Mouse (Mus musculus) hindbrain, embryonic 11.5 days (tissue): ENCODE measurements at regions not wholly inside any gene's neighbourhood (a gene's known extent, or its start where the extent isn't known, plus 50 kb on each side); places are given as distances from the start of the nearest gene placed in this dataset.

Experiments
- ATAC-seq: fragments of 200-750 bp; cut with Nextera tagmentation; 2 replicates; pipeline ENCODE4 v1.8.0; 2017; ENCODE audit warnings: mild to moderate bottlenecking, moderate TSS enrichment, moderate library complexity; ENCODE audit not compliant: low FRiP score
- DNase-seq: peaks from one replicate; pipeline ENCODE4 v3.0.0-alpha.2; 2015; ENCODE audit warnings: low spot score
- H3K27ac ChIP-seq: fragments of 300-500 bp; sonication (generic); 2 replicates; pipeline ENCODE4 v1.5.1; 2014; ENCODE audit warnings: mild to moderate bottlenecking, low read depth, low read length
- H3K27me3 ChIP-seq: fragments of 300-500 bp; sonication (generic); 2 replicates; pipeline ENCODE4 v1.6.1; 2014; ENCODE audit warnings: mild to moderate bottlenecking, low read length, moderate library complexity, mixed read lengths; ENCODE audit not compliant: control insufficient read depth, insufficient read depth
- H3K36me3 ChIP-seq: fragments of 300-500 bp; sonication (generic); 2 replicates; pipeline ENCODE4 v1.6.1; 2014; ENCODE audit warnings: mild to moderate bottlenecking, low read length, moderate library complexity, mixed read lengths; ENCODE audit not compliant: control insufficient read depth, insufficient read depth
- H3K4me1 ChIP-seq: fragments of 300-500 bp; sonication (generic); replicated peaks from 2 replicates; pipeline ENCODE4 v1.6.1; 2014; ENCODE audit warnings: low read length, mixed read lengths; ENCODE audit not compliant: control insufficient read depth, insufficient read depth
- H3K4me2 ChIP-seq: fragments of 300-500 bp; sonication (generic); replicated peaks from 2 replicates; pipeline ENCODE4 v1.6.1; 2014; ENCODE audit warnings: mild to moderate bottlenecking, low read depth, low read length
- H3K4me3 ChIP-seq: fragments of 300-500 bp; sonication (generic); 2 replicates; pipeline ENCODE4 v1.5.1; 2014; ENCODE audit warnings: low read depth, low read length
- H3K9ac ChIP-seq: fragments of 300-500 bp; sonication (generic); 2 replicates; pipeline ENCODE4 v1.6.1; 2014; ENCODE audit warnings: low read depth, low read length
- H3K9me3 ChIP-seq: fragments of 300-500 bp; sonication (generic); 2 replicates; pipeline ENCODE4 v1.6.1; 2016; ENCODE audit warnings: low read length; ENCODE audit not compliant: control insufficient read depth
- WGBS: fragments of 180-500 bp; shearing (Covaris S2); extraction: QIAGEN DNeasy Blood & Tissue Kit; methylation state at CpG from one replicate; pipeline ENCODE4 v1.1.7; 2014; 5-methylcytosine and 5-hydroxymethylcytosine counted together

GRCm38 (mm10) chr8:39833251-39833650 lies 841.6 kb upstream of the Adam24 start:
- Histone ChIP-seq H3K4me1 (no peaks in the 10 kb centered on the region), H3K9ac (no peak overlapping the region), H3K27me3 (no peaks in the 10 kb centered on the region), H3K27ac (no peak overlapping the region), H3K4me3 (no peak overlapping the region), H3K36me3 (no peaks in the 10 kb centered on the region), H3K9me3 (no peaks in the 10 kb centered on the region), H3K4me2 (no peak overlapping the region)
- WGBS: 92% methylated on average over 1 of the region's 1 CpGs
- no peak for ATAC-seq
- no peak for DNase-seq

DNA sequence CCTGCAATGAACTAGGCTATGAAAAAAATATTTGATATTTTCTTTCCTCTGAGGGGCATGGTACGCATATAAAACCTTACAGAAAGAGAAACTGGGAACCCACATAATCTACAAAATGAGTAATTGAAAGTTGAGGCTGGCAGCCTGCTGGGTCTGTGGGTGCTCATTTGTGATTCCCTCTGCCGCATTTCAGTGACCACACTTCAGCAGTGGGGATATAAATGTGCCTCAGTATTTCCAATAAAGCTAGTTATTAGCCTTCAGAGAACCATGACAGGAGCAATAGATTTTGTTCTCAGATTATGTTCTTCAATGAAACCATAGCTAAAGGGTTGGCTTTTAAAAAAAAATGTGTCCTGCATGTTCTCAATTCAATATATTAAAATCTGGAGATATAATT lies 828.0 kb upstream of the Adam24 start:
- DNase-seq (no peak), ATAC-seq (no peak)
- Histone ChIP-seq H3K36me3 (no peaks in the 10 kb centered on the region), H3K4me1 (no peaks in the 10 kb centered on the region), H3K27ac (no peak overlapping the region), H3K27me3 (no peaks in the 10 kb centered on the region), H3K4me2 (no peak overlapping the region), H3K9ac (no peak overlapping the region), H3K4me3 (no peak overlapping the region), H3K9me3 (no peaks in the 10 kb centered on the region)
- WGBS: 84% methylated on average over 2 of the region's 2 CpGs

DNA sequence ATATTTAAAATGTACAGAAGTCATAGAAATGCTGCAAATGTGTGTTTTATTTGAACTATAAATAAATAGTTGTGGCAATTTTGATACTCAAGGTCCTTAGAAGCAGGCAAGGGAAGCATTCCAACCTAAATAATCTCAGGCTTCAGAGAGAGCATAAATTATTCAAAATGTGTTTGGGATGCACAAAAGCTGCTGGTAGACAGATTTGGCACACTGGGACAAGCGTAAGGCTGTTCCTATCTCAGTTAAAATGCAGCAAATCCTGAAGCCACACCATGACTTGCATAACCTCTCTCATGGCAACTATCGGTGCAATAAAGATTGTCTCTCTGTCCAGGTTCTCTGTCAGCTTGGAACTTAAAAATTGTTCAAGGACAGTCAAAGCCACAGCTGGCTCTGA lies 812.3 kb upstream of the Adam24 start:
- no peak overlapping the region for H3K27ac ChIP-seq
- H3K4me3 ChIP-seq: no peak overlapping the region
- H3K36me3 ChIP-seq: no peaks in the 10 kb centered on the region
- DNase-seq (no peak), ATAC-seq (no peak)
- H3K27me3 ChIP-seq: no peaks in the 10 kb centered on the region
- H3K4me2 ChIP-seq: no peak overlapping the region
- H3K9ac ChIP-seq: no peak overlapping the region
- WGBS: 91% methylated on average over 2 of the region's 2 CpGs
- H3K4me1 ChIP-seq: no peaks in the 10 kb centered on the region
- H3K9me3 ChIP-seq: no peaks in the 10 kb centered on the region

DNA sequence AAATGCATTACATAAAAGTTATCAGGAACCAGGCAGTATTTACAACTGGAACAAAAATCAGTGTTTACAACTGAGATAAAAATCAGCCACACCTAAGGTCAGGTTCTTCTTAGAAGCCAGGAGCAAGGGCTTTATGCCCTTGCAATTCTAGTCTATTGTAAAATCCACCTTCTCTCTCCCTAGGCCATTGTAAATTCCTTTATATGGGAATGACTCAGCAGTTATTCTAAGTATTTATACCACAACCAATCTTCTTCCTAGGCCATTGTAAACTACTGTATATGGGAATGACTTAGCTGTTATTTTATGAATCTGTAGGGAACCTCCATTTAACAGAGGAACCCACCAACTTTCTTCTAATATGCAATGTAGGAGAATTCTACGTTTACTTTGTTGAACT lies 772.6 kb upstream of the Adam24 start:
- Histone ChIP-seq H3K27me3 (no peaks in the 10 kb centered on the region), H3K9ac (no peak overlapping the region), H3K9me3 (no peaks in the 10 kb centered on the region), H3K4me2 (no peak overlapping the region), H3K4me1 (no peaks in the 10 kb centered on the region), H3K4me3 (no peak overlapping the region), H3K27ac (no peak overlapping the region), H3K36me3 (no peaks in the 10 kb centered on the region)
- WGBS: 81% methylated on average over 1 of the region's 1 CpGs
- DNase-seq (no peak), ATAC-seq (no peak)

- ATAC-seq (no peak), DNase-seq (no peak)
- no peak overlapping the region for H3K4me2 ChIP-seq
- H3K4me1 ChIP-seq: no peaks in the 10 kb centered on the region
- no peaks in the 10 kb centered on the region for H3K27me3 ChIP-seq
- WGBS: 79% methylated on average over 2 of the region's 2 CpGs
- no peak overlapping the region for H3K27ac ChIP-seq
- no peaks in the 10 kb centered on the region for H3K9me3 ChIP-seq
- no peak overlapping the region for H3K9ac ChIP-seq
- H3K4me3 ChIP-seq: no peak overlapping the region
- no peaks in the 10 kb centered on the region for H3K36me3 ChIP-seq
These were observed 762.0 kb upstream of the Adam24 start for GRCm38 (mm10) chr8:39912926-39913325.

GRCm38 (mm10) chr8:39921336-39921735 lies 753.5 kb upstream of the Adam24 start:
- DNase-seq (no peak), ATAC-seq (no peak)
- no peak overlapping the region for H3K9ac ChIP-seq
- H3K9me3 ChIP-seq: no peaks in the 10 kb centered on the region
- no peak overlapping the region for H3K4me2 ChIP-seq
- no peak overlapping the region for H3K4me3 ChIP-seq
- WGBS: 82% methylated on average over 2 of the region's 2 CpGs
- no peaks in the 10 kb centered on the region for H3K36me3 ChIP-seq
- no peak overlapping the region for H3K27ac ChIP-seq
- H3K4me1 ChIP-seq: no peaks in the 10 kb centered on the region
- H3K27me3 ChIP-seq: no peaks in the 10 kb centered on the region

DNA sequence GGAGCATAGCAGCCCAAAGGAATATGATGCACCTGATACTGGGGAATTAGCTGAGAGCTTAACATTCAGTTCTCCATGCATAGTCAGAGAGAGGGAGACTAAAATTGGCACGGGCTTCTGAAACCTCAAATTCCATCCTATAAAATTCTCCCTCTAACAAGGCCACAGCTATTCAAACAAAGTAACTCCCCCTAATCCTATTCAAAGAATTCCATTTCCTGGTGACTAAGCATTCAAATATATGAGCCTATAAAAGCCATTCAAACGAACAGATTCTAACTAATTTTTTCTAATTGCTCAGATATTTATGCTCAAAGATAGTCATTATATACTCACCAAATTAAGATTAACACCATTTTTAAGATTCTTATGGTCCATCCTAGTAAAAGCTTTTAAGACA lies 751.1 kb upstream of the Adam24 start:
- no peaks in the 10 kb centered on the region for H3K9me3 ChIP-seq

DNA sequence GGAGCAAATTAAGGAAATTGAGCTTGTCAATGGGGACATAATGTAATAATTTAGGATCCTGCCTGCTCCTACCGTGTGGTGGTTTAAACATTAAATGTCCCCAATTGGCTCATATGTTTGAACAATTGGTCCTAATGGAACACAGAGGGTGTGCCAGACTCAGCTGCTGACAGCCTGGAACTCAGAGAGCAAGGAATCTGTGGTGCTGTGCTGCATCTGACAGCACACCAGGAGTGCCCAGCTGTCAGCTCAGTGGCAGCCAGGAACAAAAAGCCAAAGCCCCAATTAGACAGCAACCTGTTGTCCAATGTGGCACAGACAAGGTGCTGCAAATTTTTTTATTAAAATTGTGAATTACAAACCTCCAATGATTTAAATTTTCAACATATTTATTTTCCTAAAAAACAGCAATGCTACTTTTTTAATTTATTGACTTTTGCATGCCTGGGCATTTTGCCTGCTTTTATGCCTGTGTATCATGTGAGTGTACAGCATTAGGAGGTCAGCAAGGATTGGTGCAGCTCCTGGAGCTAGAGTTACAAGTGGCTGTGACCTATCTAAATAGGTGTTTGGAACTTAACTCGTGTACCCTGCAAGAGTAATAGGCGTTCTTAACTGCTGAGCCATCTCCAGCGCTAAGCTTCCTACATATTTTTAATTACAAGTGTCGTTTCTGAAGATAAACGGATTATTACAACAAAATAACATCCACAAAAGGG lies 724.5 kb upstream of the Adam24 start:
- Histone ChIP-seq H3K4me3 (no peak overlapping the region), H3K4me2 (no peak overlapping the region), H3K4me1 (no peaks in the 10 kb centered on the region), H3K9me3 (no peaks in the 10 kb centered on the region), H3K27ac (no peak overlapping the region), H3K36me3 (no peaks in the 10 kb centered on the region), H3K9ac (no peak overlapping the region), H3K27me3 (no peaks in the 10 kb centered on the region)
- ATAC-seq: peak; percentile 81
- WGBS: 69% methylated on average over 6 of the region's 6 CpGs
- DNase-seq: peak; percentile 5

More for the DNA sequence above, 751.1 kb upstream of the Adam24 start:
- Histone ChIP-seq H3K4me3 (no peak overlapping the region), H3K36me3 (no peaks in the 10 kb centered on the region), H3K9ac (no peak overlapping the region), H3K4me1 (no peaks in the 10 kb centered on the region), H3K4me2 (no peak overlapping the region), H3K27me3 (no peaks in the 10 kb centered on the region), H3K27ac (no peak overlapping the region)
- WGBS: 80% methylated on average over 2 of the region's 2 CpGs
- DNase-seq: no peak
- no peak for ATAC-seq

DNA sequence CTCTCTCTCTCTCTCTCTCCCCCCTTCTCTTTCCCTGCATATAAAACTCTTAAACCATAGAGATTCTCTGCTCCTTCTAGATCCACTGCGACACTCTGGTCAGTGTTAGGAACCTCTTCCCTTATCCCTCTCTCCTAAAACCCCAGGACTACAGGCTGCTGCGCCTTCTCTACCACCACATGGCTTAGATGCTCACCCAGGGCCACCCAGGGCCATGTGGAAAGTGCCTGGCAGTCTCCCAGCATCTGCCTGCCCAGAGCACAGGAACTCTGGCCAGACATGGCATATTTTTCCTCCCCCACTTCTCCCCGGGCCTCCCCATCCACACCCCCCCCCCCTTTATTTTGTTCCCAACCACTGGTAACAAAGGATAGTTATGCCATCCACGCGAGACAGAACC lies 720.4 kb upstream of the Adam24 start:
- ATAC-seq: no peak
- Histone ChIP-seq H3K9me3 (no peaks in the 10 kb centered on the region), H3K4me2 (no peak overlapping the region), H3K4me1 (no peaks in the 10 kb centered on the region), H3K4me3 (no peak overlapping the region), H3K36me3 (no peaks in the 10 kb centered on the region), H3K27ac (no peak overlapping the region), H3K27me3 (no peaks in the 10 kb centered on the region), H3K9ac (no peak overlapping the region)
- DNase-seq: no peak
- 68% methylated on average over 5 of the region's 5 CpGs for WGBS
